Mouse (Mus musculus) midbrain, postnatal 0 days (tissue): ENCODE data around the gene Cluh. TPM values are rescaled to one million over a fixed set of nuclear protein-coding genes. Genes with fewer than 3 reads are reported as not detected.
A peak's percentile ranks its signal among the peaks of the same experiment; 100 is the strongest.

Source experiments
- ATAC-seq: fragments of 200-750 bp; cut with Nextera tagmentation; 2 replicates; pipeline ENCODE4 v1.8.0; 2017; ENCODE audit warnings: moderate number of reproducible peaks, mild to moderate bottlenecking, moderate TSS enrichment, moderate library complexity; ENCODE audit not compliant: low FRiP score
- DNase-seq: peaks from one replicate; pipeline ENCODE4 v3.0.0-alpha.2; 2015; ENCODE audit warnings: low spot score
- H3K27ac ChIP-seq: fragments of 300-500 bp; sonication (generic); 2 replicates; pipeline ENCODE4 v1.5.1; 2014; ENCODE audit warnings: low read depth, mild to moderate bottlenecking, low read length, mixed read lengths
- H3K27me3 ChIP-seq: fragments of 300-500 bp; sonication (generic); 2 replicates; pipeline ENCODE4 v1.6.1; 2014; ENCODE audit warnings: low read length, control low read depth, mixed read lengths; ENCODE audit not compliant: insufficient read depth
- H3K36me3 ChIP-seq: fragments of 300-500 bp; sonication (generic); 2 replicates; pipeline ENCODE4 v1.6.1; 2014; ENCODE audit warnings: low read length, control low read depth, mixed read lengths; ENCODE audit not compliant: insufficient read depth
- H3K4me1 ChIP-seq: fragments of 300-500 bp; sonication (generic); 2 replicates; pipeline ENCODE4 v1.6.1; 2014; ENCODE audit warnings: mild to moderate bottlenecking, control low read depth, antibody characterized with exemption, low read length, mixed read lengths; ENCODE audit not compliant: insufficient read depth
- H3K4me2 ChIP-seq: fragments of 300-500 bp; sonication (generic); 2 replicates; pipeline ENCODE4 v1.6.1; 2014; ENCODE audit warnings: low read depth, mild to moderate bottlenecking, low read length, mixed read lengths; ENCODE audit not compliant: poor library complexity, severe bottlenecking
- H3K4me3 ChIP-seq: fragments of 300-500 bp; sonication (generic); 2 replicates; pipeline ENCODE4 v1.5.1; 2014; ENCODE audit warnings: low read depth, mild to moderate bottlenecking, low read length, moderate library complexity
- H3K9ac ChIP-seq: fragments of 300-500 bp; sonication (generic); replicated peaks from 2 replicates; pipeline ENCODE4 v1.6.1; 2014; ENCODE audit warnings: mild to moderate bottlenecking, low read length, moderate library complexity, mixed read lengths; ENCODE audit not compliant: poor library complexity, severe bottlenecking
- H3K9me3 ChIP-seq: fragments of 300-500 bp; sonication (generic); 2 replicates; pipeline ENCODE4 v1.6.1; 2016; ENCODE audit warnings: low read length, control low read depth
- CTCF ChIP-seq: IDR thresholded peaks from 2 replicates; pipeline ENCODE4 v1.5.1; 2016; ENCODE audit warnings: antibody characterized with exemption, mild to moderate bottlenecking
- WGBS: fragments of 180-500 bp; shearing (Covaris S2); extraction: QIAGEN DNeasy Blood & Tissue Kit; methylation state at CpG from one replicate; pipeline ENCODE4 v1.1.7; 2014; 5-methylcytosine and 5-hydroxymethylcytosine counted together
- polyA plus RNA-seq: library from polyadenylated mRNA; unstranded; fragments of >200 nt; fragmentation: Nextera tagmentation; extraction: Ambion mirVana; gene quantifications from 2 replicates; pipeline ENCODE4 v1.2.1, GENCODE M21; 2015
- total RNA-seq: library from RNA; depleted of rRNA; stranded (reverse); fragments of >200 nt; gene quantifications from 2 replicates; pipeline ENCODE4 v1.2.3, GENCODE M21; 2014

Gene Cluh
- total and polyA plus RNA-seq, 2 experiments from 2014 or later = 17.0 to 71.5 TPM

DNA sequence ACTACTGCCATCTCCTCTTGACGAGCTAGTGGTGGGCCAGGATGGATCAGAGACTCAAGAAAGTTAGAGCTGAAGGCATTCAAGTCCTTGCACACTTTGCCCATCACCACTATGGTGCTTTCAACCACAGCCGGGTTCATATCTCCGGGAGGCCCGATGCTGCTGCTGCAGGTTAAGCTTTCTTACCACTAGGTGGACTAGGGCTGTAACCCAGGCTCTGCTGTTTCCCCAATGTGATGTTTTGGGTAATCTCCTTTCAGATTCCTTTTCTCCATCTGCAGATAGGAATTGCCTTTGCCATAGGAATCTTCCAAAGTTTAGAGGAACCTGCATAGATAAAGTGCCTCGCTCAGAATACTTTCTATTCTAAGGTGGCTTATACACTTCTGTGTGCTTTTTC is 33.7 kb upstream of the Cluh start:
- DNase-seq (no peak), ATAC-seq (no peak)
- no peaks in the 10 kb centered on the region for H3K36me3 ChIP-seq
- H3K4me1 ChIP-seq = peaks cover 4% of the 10 kb centered on the region; the same call in 1 of the 2 replicates
- no peak overlapping the region for H3K27ac ChIP-seq
- H3K9me3 ChIP-seq = no peaks in the 10 kb centered on the region
- peaks cover 22% of the 10 kb centered on the region; the same call in 1 of the 2 replicates for H3K27me3 ChIP-seq
- no peak overlapping the region for H3K4me2 ChIP-seq
- 51% methylated on average over 5 of the region's 5 CpGs for WGBS
- TF ChIP-seq CTCF = 0 out of 2 replicates have a peak, but pooled peaks have one; percentile 17
- no peak overlapping the region for H3K9ac ChIP-seq
- no peak overlapping the region for H3K4me3 ChIP-seq

DNA sequence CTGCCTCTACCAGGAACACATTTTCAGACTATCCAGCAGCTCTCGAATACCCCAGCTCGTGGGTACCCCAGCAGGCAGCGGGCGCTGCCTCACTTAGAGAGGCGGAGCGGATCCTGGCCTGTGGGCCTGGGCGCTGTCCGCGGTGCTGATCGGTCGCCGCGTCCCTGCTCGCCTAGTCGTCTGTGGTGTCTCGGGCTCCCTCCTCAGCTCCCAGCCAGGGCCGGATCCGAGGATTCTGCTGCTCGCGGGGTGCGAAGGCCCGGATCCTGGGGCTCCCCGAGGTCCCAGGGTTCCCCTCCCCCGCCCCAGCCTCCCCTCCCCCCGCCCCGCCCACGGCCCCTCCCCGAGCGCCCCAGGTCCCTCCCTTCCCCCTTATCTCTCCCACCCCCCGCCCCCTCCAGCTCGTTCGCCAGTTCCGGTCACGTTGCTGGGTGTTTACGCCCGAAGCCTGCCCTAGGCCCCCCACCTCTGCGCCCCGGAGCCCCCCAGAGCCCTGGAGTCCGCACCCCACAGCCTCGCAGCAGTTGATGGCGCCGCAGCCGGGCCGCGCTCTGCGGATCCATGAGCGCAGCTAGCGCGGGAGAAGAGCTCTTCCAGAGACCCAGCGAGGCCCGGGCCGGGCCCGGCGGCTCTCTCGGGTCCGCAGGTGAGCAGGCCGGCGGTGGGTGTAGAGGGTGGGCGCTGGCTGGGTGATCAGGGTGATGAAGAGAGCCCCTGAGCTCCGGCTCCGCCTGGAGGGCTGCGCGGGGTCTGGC is 29.9 kb upstream of the Cluh start, which contains the start of gene Ccdc92b:
TSS of gene Ccdc92b (plus strand) at position 405 of the 755 bp plus-strand sequence.
- Histone ChIP-seq H3K27me3 (peaks cover 4% of the 10 kb centered on the region; the same call in 1 of the 2 replicates), H3K4me1 (peaks cover 4% of the 10 kb centered on the region; the same call in 1 of the 2 replicates), H3K9me3 (no peaks in the 10 kb centered on the region), H3K4me3 (peak within 1 kb of the TSS; percentile 75), H3K9ac (peak within 1 kb of the TSS; percentile 79), H3K27ac (peak within 1 kb of the TSS; percentile 57), H3K36me3 (peaks cover 4% of the 10 kb centered on the region; the same call in 1 of the 2 replicates), H3K4me2 (peak within 1 kb of the TSS; percentile 78)
- DNase-seq (peak; percentile 74), ATAC-seq (peak; percentile 79)
- under 1% methylated on average over 49 of the region's 63 CpGs for WGBS
- TF ChIP-seq CTCF = no peak

DNA sequence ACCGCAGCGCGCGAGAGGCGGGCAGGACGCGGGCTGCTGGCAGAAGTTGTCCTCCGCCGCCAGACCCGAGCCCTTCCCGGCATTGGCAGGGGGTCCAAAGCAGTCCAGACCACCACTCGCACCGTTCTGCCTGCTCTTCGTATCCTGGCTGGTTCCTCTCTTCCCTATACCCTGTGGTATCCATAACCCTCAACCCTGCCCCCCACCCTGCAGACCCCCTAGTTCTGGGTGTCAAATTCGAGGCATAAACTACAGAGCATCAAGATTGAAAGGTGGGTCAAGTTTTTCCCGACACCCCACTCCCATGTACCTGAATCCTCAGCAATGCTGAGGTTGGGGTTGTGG is 29.4 kb upstream of the Cluh start:
- peak; percentile 58 for ATAC-seq
- H3K27ac ChIP-seq = no peak overlapping the region
- WGBS = 1% methylated on average over 16 of the region's 16 CpGs

DNA sequence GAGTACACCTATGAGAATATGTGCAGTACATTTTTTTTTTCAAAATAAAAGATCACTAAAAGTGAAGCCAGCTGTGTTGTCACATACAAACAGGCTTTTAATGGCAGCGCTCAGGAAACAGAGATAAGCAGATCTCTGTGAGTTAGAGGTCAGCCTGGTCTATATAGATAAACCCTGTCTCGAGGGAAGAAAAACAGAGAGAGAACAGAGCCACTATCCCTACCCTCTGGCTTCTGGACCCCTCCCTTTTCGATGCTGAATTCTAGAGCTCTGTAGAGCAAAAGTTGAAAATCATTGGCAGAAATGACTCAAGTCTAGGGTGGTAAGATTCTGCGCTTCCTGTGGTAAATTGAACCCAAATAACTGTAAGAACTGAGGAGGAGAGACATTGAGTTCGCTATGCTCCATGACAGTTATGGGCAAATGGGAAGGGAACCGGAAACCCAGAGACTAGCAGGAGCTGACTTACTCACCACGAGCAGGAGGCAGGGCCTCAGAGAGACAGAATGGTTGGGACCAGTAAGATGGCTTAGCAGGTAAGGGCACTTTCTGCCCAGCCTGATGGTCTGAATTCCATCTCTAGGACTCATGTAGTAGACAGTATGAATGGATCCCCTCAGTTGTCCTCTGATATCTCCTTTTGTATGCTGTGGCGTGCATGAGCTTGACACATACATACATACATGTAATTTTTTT is 27.2 kb upstream of the Cluh start:
- no peak for DNase-seq
- H3K9me3 ChIP-seq = no peaks in the 10 kb centered on the region
- no peak for TF ChIP-seq CTCF
- no peak overlapping the region for H3K4me2 ChIP-seq
- 76% methylated on average over 8 of the region's 8 CpGs for WGBS
- H3K27ac ChIP-seq = no peak overlapping the region
- peaks cover 4% of the 10 kb centered on the region; the same call in 1 of the 2 replicates for H3K4me1 ChIP-seq
- H3K9ac ChIP-seq = no peak overlapping the region
- peaks cover 4% of the 10 kb centered on the region; the same call in 1 of the 2 replicates for H3K36me3 ChIP-seq
- ATAC-seq = no peak
- no peak overlapping the region for H3K4me3 ChIP-seq
- H3K27me3 ChIP-seq = no peaks in the 10 kb centered on the region

More for the DNA sequence above, 29.4 kb upstream of the Cluh start:
- Histone ChIP-seq H3K9ac (peak overlapping the region; percentile 79), H3K36me3 (peaks cover 4% of the 10 kb centered on the region; the same call in 1 of the 2 replicates), H3K27me3 (peaks cover 4% of the 10 kb centered on the region; the same call in 1 of the 2 replicates), H3K4me3 (peak overlapping the region; percentile 75), H3K9me3 (no peaks in the 10 kb centered on the region), H3K4me1 (peaks cover 4% of the 10 kb centered on the region; the same call in 1 of the 2 replicates), H3K4me2 (peak overlapping the region; percentile 78)
- DNase-seq = no peak
- TF ChIP-seq CTCF = no peak

DNA sequence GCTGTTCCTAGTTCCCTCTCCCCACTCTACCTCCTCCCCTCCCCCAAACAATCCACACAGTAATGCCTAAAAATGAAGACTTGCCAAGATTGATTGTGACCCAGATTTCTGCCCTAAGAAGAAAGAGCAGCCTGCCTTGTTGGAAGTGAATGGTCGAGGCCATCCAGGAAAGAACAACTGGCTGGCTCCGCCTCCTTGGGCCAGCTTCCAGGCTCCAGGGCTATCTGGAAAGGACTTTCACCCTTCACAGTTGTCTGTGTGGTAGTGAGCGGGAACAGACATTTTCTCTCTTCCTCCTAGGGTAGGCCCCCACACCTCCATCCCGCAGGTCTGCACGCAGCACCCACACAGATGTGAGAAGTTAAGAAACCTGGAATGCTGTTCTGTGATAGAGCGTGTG is 25.6 kb upstream of the Cluh start:
- no peak overlapping the region for H3K27ac ChIP-seq
- 80% methylated on average over 6 of the region's 6 CpGs for WGBS
- DNase-seq = no peak

More for the DNA sequence above, 25.6 kb upstream of the Cluh start:
- H3K9me3 ChIP-seq = no peaks in the 10 kb centered on the region
- H3K4me3 ChIP-seq = no peak overlapping the region
- H3K27me3 ChIP-seq = no peaks in the 10 kb centered on the region
- peaks cover 4% of the 10 kb centered on the region; the same call in 1 of the 2 replicates for H3K4me1 ChIP-seq
- no peak overlapping the region for H3K9ac ChIP-seq
- H3K36me3 ChIP-seq = peaks cover 8% of the 10 kb centered on the region; the same call in 1 of the 2 replicates
- H3K4me2 ChIP-seq = no peak overlapping the region
- no peak for ATAC-seq
- TF ChIP-seq CTCF = no peak
